ENCODE assay signal across 8 mouse cellular contexts in genomic region chr7:13046084-13046483, GRCm38 (mm10). TPM values are rescaled to one million over a fixed set of nuclear protein-coding genes. Genes with fewer than 3 reads are reported as not detected.
DNase-seq lines count a peak whose midpoint lies in the region; ATAC-seq lines count a peak whose summit lies in the region.

No protein-coding gene starts in this region.

- no peak overlapping the region for H3K27ac ChIP-seq in limb, embryonic 12.5 days
- no peak overlapping the region for H3K27ac ChIP-seq in midbrain, embryonic 13.5 days

- H3K9ac ChIP-seq in limb, embryonic 12.5 days (replicated peaks) = no peak overlapping the region
- H3K9ac ChIP-seq in midbrain, embryonic 13.5 days (replicated peaks) = no peak overlapping the region

- no peak for ATAC-seq in cerebellum, adult (ENCODE audit: insufficient number of reproducible peaks, low FRiP score, low TSS enrichment)
- ATAC-seq in limb, embryonic 12.5 days (ENCODE audit: insufficient number of reproducible peaks, insufficient read depth, low FRiP score, low TSS enrichment, low read depth) = peak; percentile 27; the same call in 1 of the 2 replicates
- peak; percentile 47 for ATAC-seq in midbrain, embryonic 13.5 days

- peak; percentile 54 for DNase-seq in cerebellum, adult 11 months
- DNase-seq in R1 (ENCODE audit: low read depth, low spot score) = peak; percentile 82
- peak; percentile 87 for DNase-seq in embryo, embryonic 10.5 days (ENCODE audit: low spot score)
- peak; percentile 64 to 65 for DNase-seq in heart, postnatal 36 days
- DNase-seq in testis, postnatal 14 days (ENCODE audit: low spot score) = peak; percentile 19

- no peak overlapping the region for H3K4me2 ChIP-seq in limb, embryonic 12.5 days
- no peak overlapping the region for H3K4me2 ChIP-seq in midbrain, embryonic 13.5 days (replicated peaks)

- H3K36me3 ChIP-seq in limb, embryonic 12.5 days = no peaks in the 10 kb centered on the region
- no peaks in the 10 kb centered on the region for H3K36me3 ChIP-seq in midbrain, embryonic 13.5 days

- H3K27me3 ChIP-seq in limb, embryonic 12.5 days = peaks cover 47% of the 10 kb centered on the region
- H3K27me3 ChIP-seq in midbrain, embryonic 13.5 days = peaks cover 47% of the 10 kb centered on the region

- intact Hi-C loops in heart, postnatal 36 days (cut with DNase I) = loop anchor here (1.0 to 2.0 kb wide), 2 partner anchors 37 to 137 kb away; no protein-coding TSS in a partner anchor

- H3K4me3 ChIP-seq in limb, embryonic 12.5 days (replicated peaks) = no peak overlapping the region
- no peak overlapping the region for H3K4me3 ChIP-seq in midbrain, embryonic 13.5 days (replicated peaks)

- WGBS in limb, embryonic 12.5 days = 13% methylated on average over 2 of the region's 2 CpGs
- WGBS in midbrain, embryonic 13.5 days = 7% methylated on average over 2 of the region's 2 CpGs

- H3K4me1 ChIP-seq in limb, embryonic 12.5 days (replicated peaks) = peaks cover 15% of the 10 kb centered on the region
- H3K4me1 ChIP-seq in midbrain, embryonic 13.5 days (replicated peaks) = peaks cover 17% of the 10 kb centered on the region

- peaks cover 13% of the 10 kb centered on the region for H3K9me3 ChIP-seq in limb, embryonic 12.5 days
- no peaks in the 10 kb centered on the region for H3K9me3 ChIP-seq in midbrain, embryonic 13.5 days

RNA-seq across cellular contexts. Expression of gene Ube2m, which starts 8.0 kb away (rescaled TPM):
- total RNA-seq in heart, postnatal 36 days (2021) = 100 to 1,000 TPM; 198 to 199 TPM
- polyA plus RNA-seq in limb, embryonic 12.5 days (2016; fragmentation: Nextera tagmentation; extraction: Ambion mirVana) = 160 and 165 TPM in 2 replicates
- polyA plus RNA-seq in midbrain, embryonic 13.5 days (2015; fragmentation: Nextera tagmentation; extraction: Ambion mirVana) = 63.1 and 91.6 TPM in 2 replicates

RNA-seq across cellular contexts. Expression of gene Mzf1, which starts 8.5 kb away (rescaled TPM):
- total RNA-seq in heart, postnatal 36 days (2021) = under 1 TPM; 0.47 to 0.60 TPM
- polyA plus RNA-seq in limb, embryonic 12.5 days (2016; fragmentation: Nextera tagmentation; extraction: Ambion mirVana) = 3.8 and 3.9 TPM in 2 replicates
- polyA plus RNA-seq in midbrain, embryonic 13.5 days (2015; fragmentation: Nextera tagmentation; extraction: Ambion mirVana) = 6.8 and 7.1 TPM in 2 replicates

RNA-seq across cellular contexts. Expression of gene Chmp2a, which starts 11.5 kb away (rescaled TPM):
- 100 to 1,000 TPM; 124 to 136 TPM for total RNA-seq in heart, postnatal 36 days (2021)
- 102 and 104 TPM in 2 replicates for polyA plus RNA-seq in limb, embryonic 12.5 days (2016; fragmentation: Nextera tagmentation; extraction: Ambion mirVana)
- polyA plus RNA-seq in midbrain, embryonic 13.5 days (2015; fragmentation: Nextera tagmentation; extraction: Ambion mirVana) = 181 and 186 TPM in 2 replicates

RNA-seq across cellular contexts. Expression of gene Zbtb45, which starts 36.2 kb away (rescaled TPM):
- total RNA-seq in heart, postnatal 36 days (2021) = 1 to 10 TPM; 7.9 to 8.8 TPM
- polyA plus RNA-seq in limb, embryonic 12.5 days (2016; fragmentation: Nextera tagmentation; extraction: Ambion mirVana) = 28.7 and 29.9 TPM in 2 replicates
- 37.3 and 41.2 TPM in 2 replicates for polyA plus RNA-seq in midbrain, embryonic 13.5 days (2015; fragmentation: Nextera tagmentation; extraction: Ambion mirVana)

RNA-seq across cellular contexts. Expression of gene Trim28, which starts 47.2 kb away (rescaled TPM):
- total RNA-seq in heart, postnatal 36 days (2021) = 10 to 100 TPM; 83.3 to 95.8 TPM
- 496 and 531 TPM in 2 replicates for polyA plus RNA-seq in limb, embryonic 12.5 days (2016; fragmentation: Nextera tagmentation; extraction: Ambion mirVana)
- polyA plus RNA-seq in midbrain, embryonic 13.5 days (2015; fragmentation: Nextera tagmentation; extraction: Ambion mirVana) = 240 and 273 TPM in 2 replicates

Comparison
In these comparisons a context has a peak if more than half of its experiments do, and no peak if none do; other contexts are left out.
1. DNase-seq: peak in every context shown above with its lines; median percentile 87 in embryo, embryonic 10.5 days; 82 in R1; 64 in heart, postnatal 36 days; 54 in cerebellum, adult 11 months; 19 in testis, postnatal 14 days.